Mouse (Mus musculus) hindbrain, embryonic 13.5 days (tissue): Measurements from ENCODE around the gene Phlpp1. TPM values are rescaled to one million over a fixed set of nuclear protein-coding genes. Genes with fewer than 3 reads are reported as not detected.
A peak's percentile ranks its signal among the peaks of the same experiment; 100 is the strongest.

Experiments
- ATAC-seq: fragments of 200-750 bp; cut with Nextera tagmentation; 2 replicates; pipeline ENCODE4 v1.8.0; 2017; ENCODE audit warnings: moderate TSS enrichment; ENCODE audit not compliant: low FRiP score
- H3K27ac ChIP-seq: fragments of 300-500 bp; sonication (generic); 2 replicates; pipeline ENCODE4 v1.5.1; 2015; ENCODE audit warnings: inconsistent platforms, mild to moderate bottlenecking, moderate library complexity
- H3K27me3 ChIP-seq: fragments of 300-500 bp; sonication (generic); 2 replicates; pipeline ENCODE4 v1.6.1; 2015; ENCODE audit warnings: mild to moderate bottlenecking, inconsistent platforms
- H3K36me3 ChIP-seq: fragments of 300-500 bp; sonication (generic); 2 replicates; pipeline ENCODE4 v1.6.1; 2015; ENCODE audit warnings: mild to moderate bottlenecking, inconsistent platforms
- H3K4me1 ChIP-seq: fragments of 300-500 bp; sonication (generic); replicated peaks from 2 replicates; pipeline ENCODE4 v1.6.1; 2015; ENCODE audit warnings: inconsistent platforms
- H3K4me2 ChIP-seq: fragments of 300-500 bp; sonication (generic); 2 replicates; pipeline ENCODE4 v1.6.1; 2015; ENCODE audit warnings: inconsistent platforms, mild to moderate bottlenecking, moderate library complexity
- H3K4me3 ChIP-seq: fragments of 300-500 bp; sonication (generic); 2 replicates; pipeline ENCODE4 v1.5.1; 2015; ENCODE audit warnings: mild to moderate bottlenecking, inconsistent platforms
- H3K9ac ChIP-seq: fragments of 300-500 bp; sonication (generic); 2 replicates; pipeline ENCODE4 v1.6.1; 2015; ENCODE audit warnings: mild to moderate bottlenecking, inconsistent platforms
- H3K9me3 ChIP-seq: fragments of 300-500 bp; sonication (generic); 2 replicates; pipeline ENCODE4 v1.6.1; 2016; ENCODE audit warnings: inconsistent platforms
- WGBS: fragments of 180-500 bp; shearing (Covaris S2); methylation state at CpG from one replicate; pipeline ENCODE4 v1.1.7; 2015; 5-methylcytosine and 5-hydroxymethylcytosine counted together
- polyA plus RNA-seq: library from polyadenylated mRNA; unstranded; fragments of >200 nt; fragmentation: Nextera tagmentation; extraction: Ambion mirVana; gene quantifications from 2 replicates; pipeline ENCODE4 v1.2.1, GENCODE M21; 2015

Phlpp1 gene
- 6.8 and 6.9 TPM in 2 replicates for polyA plus RNA-seq

DNA sequence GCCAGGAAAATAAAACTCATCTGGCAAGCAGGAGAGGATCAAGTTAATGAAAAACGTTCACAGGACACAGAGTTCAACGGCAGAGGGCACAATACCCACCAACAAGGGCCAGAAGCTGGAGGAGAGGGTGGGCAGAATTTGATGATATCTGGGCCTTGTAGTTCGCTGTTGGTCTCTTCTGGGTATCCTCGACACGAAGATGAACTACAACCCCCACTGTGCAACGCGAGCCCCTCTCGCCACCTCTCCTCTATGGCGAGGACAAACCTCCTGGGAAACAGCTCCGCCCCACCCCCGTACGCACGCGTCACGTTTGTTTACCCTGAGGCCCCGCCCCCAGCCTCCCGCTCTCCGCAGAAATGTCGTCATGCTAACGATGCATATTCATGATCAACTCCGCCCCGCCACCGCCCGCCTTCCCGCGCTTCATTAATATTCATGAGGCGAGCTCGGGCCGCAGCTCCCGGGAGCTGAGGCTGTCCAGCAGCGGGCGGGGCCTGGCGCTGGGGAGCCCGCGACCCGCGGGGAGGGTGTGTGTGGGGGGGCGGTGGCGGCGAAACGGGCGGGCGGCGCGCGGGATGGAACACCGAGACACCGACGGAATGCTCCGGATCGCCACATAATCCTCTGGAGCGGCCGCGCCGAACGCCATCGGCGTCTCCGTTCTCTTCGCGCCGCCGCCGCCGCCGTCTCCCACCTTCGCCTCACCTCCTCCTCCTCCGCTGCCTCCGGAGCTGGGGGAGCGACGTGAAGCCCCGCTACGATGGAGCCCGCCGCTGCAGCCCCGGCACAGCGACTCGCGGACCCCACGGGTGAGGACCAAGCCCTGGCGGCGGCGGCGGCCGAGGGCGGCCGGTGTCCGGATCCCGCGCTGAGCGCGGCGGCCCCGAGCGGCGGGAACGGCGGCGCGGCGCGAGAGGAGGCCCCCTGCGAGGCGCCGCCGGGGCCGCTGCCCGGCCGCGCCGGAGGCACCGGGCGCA is at the start of gene Phlpp1:
Phlpp1 (plus strand) TSS at position 512 of the 980 bp plus-strand sequence.
- peak; percentile 98 for ATAC-seq
- Histone ChIP-seq H3K4me1 (peaks cover 33% of the 10 kb centered on the region), H3K4me3 (peak within 1 kb of the TSS; percentile 96), H3K9me3 (no peaks in the 10 kb centered on the region), H3K27ac (peak within 1 kb of the TSS; percentile 97), H3K4me2 (peak within 1 kb of the TSS; percentile 81), H3K27me3 (no peaks in the 10 kb centered on the region), H3K9ac (peak within 1 kb of the TSS; percentile 99), H3K36me3 (no peaks in the 10 kb centered on the region)
- WGBS, result under 1% methylated on average over 80 of the region's 113 CpGs

DNA sequence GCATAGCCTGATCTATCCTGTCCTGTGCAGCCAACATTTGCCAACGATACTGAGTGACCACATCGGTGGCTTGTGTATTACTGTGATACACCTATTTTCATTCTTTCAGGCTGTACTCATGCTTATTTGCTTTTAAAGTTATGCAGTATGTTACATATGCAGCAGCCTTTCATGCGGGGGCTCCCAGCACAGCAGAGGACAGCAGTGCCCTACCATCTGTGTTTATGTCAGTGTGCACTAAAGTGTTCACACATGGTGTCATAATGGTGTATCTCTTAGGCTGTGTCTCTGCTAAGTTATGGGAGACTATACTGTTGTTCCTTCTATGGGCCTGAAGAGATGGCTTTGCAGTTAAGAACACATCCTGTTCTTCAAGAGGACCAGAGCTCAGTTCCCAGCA is 45.0 kb upstream of the Phlpp1 start:
- H3K9me3 ChIP-seq, result no peaks in the 10 kb centered on the region
- H3K36me3 ChIP-seq, result no peaks in the 10 kb centered on the region
- 0 out of 2 replicates have a peak, but pooled peaks cover under 1% of the 10 kb centered on the region for H3K4me1 ChIP-seq
- no peak overlapping the region for H3K4me3 ChIP-seq
- no peak overlapping the region for H3K27ac ChIP-seq
- H3K4me2 ChIP-seq, result no peak overlapping the region
- H3K27me3 ChIP-seq, result no peaks in the 10 kb centered on the region
- no peak overlapping the region for H3K9ac ChIP-seq
- WGBS, result 96% methylated on average over 3 of the region's 3 CpGs
- ATAC-seq, result no peak

DNA sequence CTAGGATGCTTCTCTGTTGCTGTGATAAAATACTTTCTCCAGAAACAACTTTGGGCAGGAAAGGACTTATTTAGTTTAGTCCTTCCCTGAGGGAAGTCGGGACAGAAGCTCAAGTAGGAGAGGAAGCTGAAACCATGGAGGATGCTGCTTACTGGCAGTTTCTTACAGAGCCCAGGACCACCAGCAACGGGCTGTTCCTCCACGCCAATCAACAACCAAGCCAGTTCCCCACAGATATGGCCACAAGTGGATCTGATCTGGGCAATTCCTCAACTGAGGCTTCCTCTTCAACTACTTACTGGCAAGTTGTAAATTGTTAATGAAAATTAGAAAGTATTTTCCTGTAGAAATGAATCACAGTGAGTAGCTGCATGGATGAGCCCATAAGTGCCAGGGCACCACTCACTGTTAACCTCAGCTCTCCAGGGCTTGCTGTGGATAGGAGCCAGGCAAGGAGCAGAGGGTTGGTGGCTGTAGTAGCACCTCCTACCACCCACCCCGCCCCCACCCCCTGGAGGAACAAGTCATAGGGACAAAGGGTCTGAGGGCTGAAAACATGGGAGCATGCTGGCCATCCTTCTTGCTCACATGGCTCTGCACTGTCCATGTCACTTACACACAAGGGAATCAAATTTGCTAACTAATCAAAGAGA is 39.7 kb upstream of the Phlpp1 start:
- H3K27me3 ChIP-seq, result no peaks in the 10 kb centered on the region
- peak; percentile 52 for ATAC-seq
- no peak overlapping the region for H3K4me2 ChIP-seq
- no peak overlapping the region for H3K9ac ChIP-seq
- H3K4me3 ChIP-seq, result no peak overlapping the region
- 74% methylated on average over 4 of the region's 4 CpGs for WGBS
- no peaks in the 10 kb centered on the region for H3K36me3 ChIP-seq
- peaks cover 10% of the 10 kb centered on the region for H3K4me1 ChIP-seq
- H3K27ac ChIP-seq, result no peak overlapping the region
- H3K9me3 ChIP-seq, result no peaks in the 10 kb centered on the region

DNA sequence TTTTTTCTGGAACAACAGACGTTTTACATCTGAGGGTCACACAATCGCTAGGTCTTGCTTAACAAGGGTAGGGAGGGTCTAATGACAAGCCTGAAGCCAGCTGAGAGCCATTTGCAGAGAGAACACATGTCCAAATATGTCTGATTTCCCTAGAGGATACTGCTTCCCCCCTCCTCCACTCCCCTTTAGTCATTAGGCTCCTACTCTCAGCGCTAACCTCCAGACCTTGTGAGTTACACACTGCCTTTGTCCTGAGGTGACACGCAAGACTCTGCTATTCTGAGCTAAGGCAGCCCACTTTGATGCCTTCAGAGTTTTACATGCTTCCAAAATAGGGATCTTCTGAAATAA is 39.2 kb upstream of the Phlpp1 start:
- no peak overlapping the region for H3K27ac ChIP-seq

DNA sequence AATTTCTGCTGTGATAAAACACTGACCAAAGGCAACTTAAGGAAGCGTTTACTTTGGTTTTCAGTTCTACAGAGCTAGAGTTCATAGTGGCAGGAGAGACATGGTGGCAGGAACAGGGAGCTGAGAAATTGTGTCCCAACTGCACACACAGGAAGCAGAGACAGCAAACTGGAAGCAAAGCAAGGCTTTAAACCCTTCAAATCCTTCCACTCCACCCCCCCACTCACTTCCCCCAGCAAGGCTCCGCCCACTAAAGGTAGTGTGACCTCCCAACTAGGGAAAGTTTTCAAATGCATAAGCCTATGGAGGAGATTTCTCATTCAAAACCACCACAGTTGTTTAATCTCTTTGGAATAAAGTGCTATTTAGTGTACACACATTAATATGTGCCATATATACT is 32.9 kb upstream of the Phlpp1 start:
- 91% methylated on average over 2 of the region's 2 CpGs for WGBS
- ATAC-seq, result no peak

More for the DNA sequence above, 39.2 kb upstream of the Phlpp1 start:
- no peaks in the 10 kb centered on the region for H3K27me3 ChIP-seq
- H3K36me3 ChIP-seq, result no peaks in the 10 kb centered on the region
- peaks cover 10% of the 10 kb centered on the region for H3K4me1 ChIP-seq
- no peak overlapping the region for H3K4me2 ChIP-seq
- no peak overlapping the region for H3K4me3 ChIP-seq
- 39% methylated on average over 4 of the region's 4 CpGs for WGBS
- no peaks in the 10 kb centered on the region for H3K9me3 ChIP-seq
- H3K9ac ChIP-seq, result no peak overlapping the region
- 0 out of 2 replicates have a peak, but pooled peaks have one; percentile 36 for ATAC-seq

DNA sequence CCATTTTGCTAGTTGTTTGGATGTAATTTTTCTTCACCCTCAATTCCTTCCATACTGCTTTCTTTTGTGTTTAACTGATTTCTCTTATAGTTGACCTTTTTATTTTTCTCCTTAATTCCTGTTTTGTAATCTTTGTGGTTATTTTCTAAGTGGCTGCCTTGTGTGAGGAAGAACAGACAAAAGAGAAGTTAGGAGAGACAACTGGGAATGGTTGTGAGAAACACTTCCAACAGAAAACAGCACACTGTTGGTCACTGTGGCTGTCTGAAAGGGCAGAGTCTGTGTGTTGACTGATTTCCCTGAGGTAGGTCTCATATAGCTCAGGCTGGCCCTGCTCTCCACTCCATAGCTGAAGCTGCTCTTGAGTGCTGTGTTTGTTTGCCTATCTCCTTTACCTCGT is 32.4 kb upstream of the Phlpp1 start:
- WGBS, result 80% methylated on average over 1 of the region's 1 CpGs
- no peak overlapping the region for H3K9ac ChIP-seq
- ATAC-seq, result no peak

More for the DNA sequence above, 32.9 kb upstream of the Phlpp1 start:
- no peak overlapping the region for H3K27ac ChIP-seq
- H3K27me3 ChIP-seq, result no peaks in the 10 kb centered on the region
- H3K9me3 ChIP-seq, result no peaks in the 10 kb centered on the region
- no peak overlapping the region for H3K9ac ChIP-seq
- no peaks in the 10 kb centered on the region for H3K36me3 ChIP-seq
- no peak overlapping the region for H3K4me2 ChIP-seq
- H3K4me3 ChIP-seq, result no peak overlapping the region
- no peaks in the 10 kb centered on the region for H3K4me1 ChIP-seq

DNA sequence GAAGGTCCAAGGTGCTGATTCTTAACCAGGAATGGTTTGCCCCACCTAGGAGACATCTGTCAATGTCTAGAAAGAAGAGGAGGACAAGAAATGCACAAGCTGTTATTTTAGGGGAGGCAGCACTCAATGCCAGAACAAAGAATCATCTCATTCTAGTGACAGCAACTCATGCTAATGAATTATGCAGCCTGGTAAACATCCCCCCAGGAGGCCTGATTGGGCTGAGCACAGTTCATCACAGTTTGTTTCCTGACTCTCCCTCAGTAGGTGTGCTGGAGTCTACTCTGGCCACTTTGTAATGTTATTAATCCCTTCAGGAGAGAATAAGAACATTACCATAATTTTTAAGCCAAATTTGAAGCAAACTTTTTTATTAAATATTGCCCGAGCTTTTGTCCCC is 29.5 kb upstream of the Phlpp1 start:
- no peak for ATAC-seq
- Histone ChIP-seq H3K4me1 (no peaks in the 10 kb centered on the region), H3K27me3 (no peaks in the 10 kb centered on the region), H3K36me3 (no peaks in the 10 kb centered on the region), H3K9ac (no peak overlapping the region), H3K4me3 (no peak overlapping the region), H3K27ac (no peak overlapping the region), H3K4me2 (no peak overlapping the region), H3K9me3 (no peaks in the 10 kb centered on the region)
- 81% methylated on average over 1 of the region's 1 CpGs for WGBS

More for the DNA sequence above, 32.4 kb upstream of the Phlpp1 start:
- no peak overlapping the region for H3K27ac ChIP-seq
- H3K36me3 ChIP-seq, result no peaks in the 10 kb centered on the region
- no peaks in the 10 kb centered on the region for H3K9me3 ChIP-seq
- no peak overlapping the region for H3K4me3 ChIP-seq
- no peak overlapping the region for H3K4me2 ChIP-seq
- no peaks in the 10 kb centered on the region for H3K4me1 ChIP-seq
- no peaks in the 10 kb centered on the region for H3K27me3 ChIP-seq

DNA sequence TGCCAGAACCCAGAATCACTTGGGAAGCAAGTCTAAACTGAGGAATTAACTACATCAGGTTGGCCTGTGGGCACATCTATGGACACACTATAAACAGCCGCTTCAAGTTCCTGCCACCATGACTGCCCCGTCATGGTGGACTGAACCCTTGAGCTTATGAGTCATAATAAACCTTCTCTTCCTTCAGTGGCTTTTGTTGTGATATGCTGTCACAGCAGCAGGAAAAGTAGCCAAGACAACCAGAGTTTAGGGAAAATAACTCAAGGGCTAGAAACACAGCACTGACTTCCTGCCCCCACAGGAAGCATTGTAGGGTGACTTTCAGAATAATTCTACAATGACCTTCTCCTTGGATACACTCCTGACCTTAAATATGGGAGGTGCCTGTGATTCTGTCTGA is 27.0 kb upstream of the Phlpp1 start:
- Histone ChIP-seq H3K9ac (no peak overlapping the region), H3K4me1 (peaks cover 9% of the 10 kb centered on the region; the same call in 1 of the 2 replicates), H3K27ac (no peak overlapping the region), H3K4me3 (no peak overlapping the region), H3K36me3 (no peaks in the 10 kb centered on the region), H3K27me3 (no peaks in the 10 kb centered on the region), H3K9me3 (no peaks in the 10 kb centered on the region), H3K4me2 (no peak overlapping the region)
- ATAC-seq, result no peak
- WGBS, result 88% methylated on average over 2 of the region's 2 CpGs

DNA sequence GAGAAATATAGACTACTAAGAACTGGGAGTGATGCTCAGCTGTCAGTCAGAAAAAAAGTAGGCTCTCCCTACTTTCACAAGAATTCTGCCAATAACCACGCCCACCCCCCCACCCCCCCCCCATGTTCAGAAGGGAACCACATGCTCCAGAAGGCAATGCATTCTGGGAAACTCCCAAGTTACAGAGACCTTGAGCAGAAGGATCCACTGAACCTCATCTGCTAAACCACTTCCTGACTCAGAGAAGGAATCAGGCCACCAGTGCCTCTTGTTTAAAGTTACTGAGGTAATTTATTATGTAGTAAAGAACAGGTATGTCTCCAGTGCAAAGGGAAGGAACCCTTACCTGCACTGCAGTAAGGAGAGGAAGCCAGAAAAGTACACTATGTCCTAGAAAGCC is 26.5 kb upstream of the Phlpp1 start:
- Histone ChIP-seq H3K9ac (no peak overlapping the region), H3K9me3 (no peaks in the 10 kb centered on the region), H3K4me1 (peaks cover 9% of the 10 kb centered on the region; the same call in 1 of the 2 replicates), H3K27me3 (no peaks in the 10 kb centered on the region), H3K36me3 (no peaks in the 10 kb centered on the region), H3K4me2 (no peak overlapping the region), H3K4me3 (no peak overlapping the region), H3K27ac (no peak overlapping the region)
- ATAC-seq, result no peak
- 62% methylated on average over 1 of the region's 1 CpGs for WGBS

DNA sequence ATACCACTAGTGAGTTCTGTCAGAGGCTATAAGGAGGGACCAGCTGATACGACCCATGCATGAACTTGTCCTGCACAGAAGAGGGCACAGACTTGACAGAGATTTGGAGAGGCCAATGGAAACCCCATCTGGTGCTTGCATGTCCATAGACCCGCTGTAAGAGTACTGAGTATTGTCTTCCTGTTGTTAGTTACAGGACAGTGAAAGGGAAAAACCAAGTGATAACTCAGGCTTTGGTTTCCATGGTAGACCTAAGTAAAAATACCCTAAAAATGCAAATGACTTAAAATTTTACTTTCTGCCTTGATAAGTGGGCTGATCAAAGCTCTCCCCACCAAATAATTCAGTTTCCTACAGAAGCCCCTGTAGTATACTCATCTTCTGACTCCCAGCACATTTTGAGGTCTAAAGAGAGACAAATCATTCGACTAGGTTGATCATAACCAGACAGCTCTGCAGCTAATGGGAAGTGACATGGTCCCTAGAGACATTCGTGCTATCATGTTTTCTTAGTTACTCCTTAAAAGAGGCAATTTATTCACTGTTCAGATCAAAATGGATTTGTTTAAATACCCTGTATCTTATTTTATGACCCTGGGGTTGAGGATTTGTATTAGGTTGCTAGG is 25.9 kb upstream of the Phlpp1 start:
- H3K27me3 ChIP-seq, result no peaks in the 10 kb centered on the region
- no peak overlapping the region for H3K9ac ChIP-seq
- H3K4me1 ChIP-seq, result peaks cover 9% of the 10 kb centered on the region; the same call in 1 of the 2 replicates
- 81% methylated on average over 4 of the region's 4 CpGs for WGBS
- H3K4me2 ChIP-seq, result no peak overlapping the region
- H3K36me3 ChIP-seq, result no peaks in the 10 kb centered on the region
- ATAC-seq, result no peak
- no peak overlapping the region for H3K27ac ChIP-seq
- no peaks in the 10 kb centered on the region for H3K9me3 ChIP-seq
- H3K4me3 ChIP-seq, result no peak overlapping the region

DNA sequence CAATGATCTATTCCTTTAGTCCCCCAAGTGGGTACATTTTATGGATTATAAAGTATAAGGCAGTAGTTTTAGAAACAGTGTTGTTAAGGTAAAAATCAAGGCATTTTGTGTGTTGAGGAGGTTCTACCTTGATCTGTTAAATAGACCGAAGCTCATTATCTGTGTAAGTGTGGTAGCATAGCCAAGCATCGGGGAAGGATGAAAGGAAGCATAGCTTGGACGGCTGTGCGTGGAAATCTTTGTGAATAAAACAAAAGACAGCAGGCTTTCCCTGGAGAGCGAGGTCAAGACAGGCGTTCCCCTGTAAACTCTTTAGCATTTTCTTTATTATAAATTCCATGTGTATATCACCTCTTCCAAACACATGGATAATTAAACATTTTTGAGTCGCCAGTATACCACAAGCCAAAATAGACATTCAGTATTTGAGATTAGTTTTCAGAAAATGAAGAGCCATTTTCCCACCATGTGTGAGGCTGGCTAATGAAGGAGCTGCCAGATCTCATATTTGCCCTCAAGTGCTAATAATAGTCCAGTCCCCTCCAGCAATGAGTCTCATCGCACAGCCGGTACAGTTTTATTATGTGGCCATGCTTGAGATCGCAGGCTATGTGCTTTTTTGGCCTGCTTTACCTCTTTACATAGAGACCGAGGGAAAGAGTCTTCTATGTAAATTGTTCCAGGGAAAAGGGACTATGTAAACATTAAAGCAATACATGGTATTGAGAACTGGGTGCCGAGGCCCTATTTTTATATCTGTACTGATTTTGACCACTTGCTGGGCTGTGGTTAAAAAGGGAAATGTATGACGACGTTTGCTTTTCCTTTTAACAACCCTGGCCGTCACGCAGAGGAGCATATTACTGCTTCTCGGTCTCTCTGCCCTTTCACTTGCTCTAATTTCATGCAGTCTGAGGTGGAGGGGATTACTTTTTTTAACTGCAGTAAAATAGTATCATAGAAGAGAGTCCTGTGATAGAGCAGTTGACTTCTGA is 22.9 kb upstream of the Phlpp1 start:
- no peaks in the 10 kb centered on the region for H3K36me3 ChIP-seq
- H3K9me3 ChIP-seq, result no peaks in the 10 kb centered on the region
- no peak overlapping the region for H3K4me2 ChIP-seq
- peaks cover 9% of the 10 kb centered on the region; the same call in 1 of the 2 replicates for H3K4me1 ChIP-seq
- H3K27me3 ChIP-seq, result no peaks in the 10 kb centered on the region
- H3K9ac ChIP-seq, result no peak overlapping the region
- 44% methylated on average over 17 of the region's 17 CpGs for WGBS
- 0 out of 2 replicates have a peak, but pooled peaks have one; percentile 23 for ATAC-seq
- 0 out of 2 replicates have a peak overlapping the region, but pooled peaks have one; percentile 9 for H3K27ac ChIP-seq
- H3K4me3 ChIP-seq, result no peak overlapping the region
